Mouse (Mus musculus) liver, embryonic 14.5 days (tissue): Measurements from ENCODE around the gene Atat1. TPM values are rescaled to one million over a fixed set of nuclear protein-coding genes. Genes with fewer than 3 reads are reported as not detected.

Experiments
- ATAC-seq: fragments of 200-750 bp; cut with Nextera tagmentation; 2 replicates; pipeline ENCODE4 v1.8.0; 2017; ENCODE audit warnings: moderate number of reproducible peaks, mild to moderate bottlenecking, moderate library complexity; ENCODE audit not compliant: insufficient read depth
- DNase-seq, 3 experiments: peaks; one replicate each; pipeline ENCODE4 v3.0.0-alpha.2; 2012 to 2013; ENCODE audit warnings: low read depth in 3 of 3, low spot score in 3 of 3
- H3K27ac ChIP-seq: fragments of 300-500 bp; sonication (generic); 2 replicates; pipeline ENCODE4 v1.5.1; 2014; ENCODE audit warnings: moderate library complexity, mild to moderate bottlenecking, control low read depth, inconsistent platforms
- H3K27me3 ChIP-seq: fragments of 300-500 bp; sonication (generic); 2 replicates; pipeline ENCODE4 v1.6.1; 2014; ENCODE audit warnings: mild to moderate bottlenecking, low read length, moderate library complexity; ENCODE audit not compliant: control insufficient read depth, insufficient read depth
- H3K36me3 ChIP-seq: fragments of 300-500 bp; sonication (generic); replicated peaks from 2 replicates; pipeline ENCODE4 v1.6.1; 2014; ENCODE audit warnings: low read depth; ENCODE audit not compliant: control insufficient read depth, insufficient read depth
- H3K4me1 ChIP-seq, 2 experiments: fragments of 200-500 bp in 1 of 2; fragments of 300-500 bp in 1 of 2; sonication (generic) in 1 of 2; replicated peaks; 2 replicates each; pipeline ENCODE4 v1.6.1; 2012 to 2014; ENCODE audit warnings: antibody characterized with exemption in 1 of 2, inconsistent platforms in 1 of 2, low read length in 1 of 2; ENCODE audit not compliant: control insufficient read depth in 2 of 2, insufficient read depth in 2 of 2
- H3K4me2 ChIP-seq: fragments of 300-500 bp; sonication (generic); 2 replicates; pipeline ENCODE4 v1.6.1; 2014; ENCODE audit warnings: low read depth, mild to moderate bottlenecking, control low read depth, moderate library complexity
- H3K4me3 ChIP-seq, 2 experiments: fragments of 200-500 bp in 1 of 2; fragments of 300-500 bp in 1 of 2; sonication (generic) in 1 of 2; 2 replicates each; pipeline ENCODE4 v1.5.1; 2012 to 2014; ENCODE audit warnings: low read depth in 2 of 2, low read length in 2 of 2, mild to moderate bottlenecking in 2 of 2, control low read depth in 1 of 2, inconsistent platforms in 1 of 2, moderate library complexity in 1 of 2; ENCODE audit not compliant: insufficient read depth in 1 of 2
- H3K9ac ChIP-seq: fragments of 300-500 bp; sonication (generic); replicated peaks from 2 replicates; pipeline ENCODE4 v1.6.1; 2014; ENCODE audit warnings: mild to moderate bottlenecking, control low read depth, moderate library complexity
- H3K9me3 ChIP-seq: fragments of 300-500 bp; sonication (generic); 2 replicates; pipeline ENCODE4 v1.6.1; 2016; ENCODE audit warnings: low read length, mixed read lengths; ENCODE audit not compliant: control insufficient read depth
- CTCF ChIP-seq: IDR thresholded peaks from 2 replicates; pipeline ENCODE4 v1.5.1; 2016; ENCODE audit warnings: antibody characterized with exemption, low read depth, control low read depth
- EP300 ChIP-seq: IDR thresholded peaks from 2 replicates; pipeline ENCODE4 v1.6.1; 2016; ENCODE audit warnings: antibody characterized with exemption, low read depth
- WGBS: fragments of 180-500 bp; shearing (Covaris S2); extraction: QIAGEN DNeasy Blood & Tissue Kit; methylation state at CpG from one replicate; pipeline ENCODE4 v1.1.7; 2014; ENCODE audit not compliant: insufficient replicate concordance; 5-methylcytosine and 5-hydroxymethylcytosine counted together
- polyA plus RNA-seq, 2 experiments: library from polyadenylated mRNA; depleted of rRNA in 1 of 2; stranded (reverse) in 1 of 2; unstranded in 1 of 2; fragments of >200 nt; fragmentation: Nextera tagmentation in 1 of 2; extraction: Ambion mirVana in 1 of 2; gene quantifications; 2 replicates each; pipeline versions ENCODE4 v1.2.1 to v1.2.3; 2012 to 2014

The Atat1 gene
- polyA plus RNA-seq, 2 experiments, result 3.3 to 8.5 TPM

DNA sequence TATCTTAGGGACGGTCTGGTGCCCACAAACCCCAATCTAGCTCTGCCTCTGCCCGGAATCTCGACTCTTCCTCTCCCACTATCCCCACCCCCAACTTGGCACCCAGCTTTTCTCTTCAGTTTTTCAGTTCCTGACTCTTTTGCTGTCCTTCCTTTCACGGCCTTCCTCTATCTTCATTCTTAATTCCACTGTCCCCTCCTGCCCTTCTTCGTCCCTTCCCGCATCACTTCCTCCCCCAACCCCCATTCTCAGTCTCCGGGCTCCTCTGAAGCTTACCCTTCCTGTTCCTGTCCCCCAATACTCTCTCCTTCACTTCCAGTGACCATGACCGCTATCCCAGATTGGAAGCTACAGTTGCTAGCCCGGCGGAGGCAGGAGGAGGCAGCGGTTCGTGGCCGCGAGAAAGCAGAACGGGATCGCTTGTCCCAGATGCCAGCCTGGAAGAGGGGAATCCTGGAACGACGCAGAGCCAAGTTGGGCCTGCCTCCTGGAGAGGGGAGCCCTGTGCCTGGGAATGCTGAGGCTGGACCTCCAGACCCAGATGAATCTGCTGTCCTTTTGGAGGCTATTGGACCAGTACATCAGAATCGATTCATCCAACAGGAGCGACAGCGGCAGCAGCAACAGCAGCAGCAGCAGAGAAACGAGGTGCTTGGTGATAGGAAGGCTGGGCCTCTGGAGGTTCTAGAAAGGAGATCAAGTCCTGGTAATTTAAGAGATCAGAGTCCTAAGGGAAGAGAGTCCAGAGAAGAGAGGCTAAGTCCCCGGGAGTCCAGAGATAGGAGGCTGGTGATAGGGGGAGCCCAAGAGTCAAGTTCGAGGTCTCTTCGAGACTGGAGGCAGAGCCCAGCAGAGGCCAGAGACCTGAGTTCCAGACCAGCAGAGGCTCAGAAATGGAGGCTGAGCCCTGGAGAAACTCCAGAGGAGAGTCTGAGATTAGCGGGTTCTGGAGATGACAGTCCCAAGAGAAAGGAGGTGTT, 42.7 kb downstream of the Atat1 start:
- 3% methylated on average over 26 of the region's 26 CpGs for WGBS
- H3K4me3 ChIP-seq, result peak overlapping the region; percentile 50 to 64
- peaks cover 5 to 10% of the 10 kb centered on the region in 2 experiments; a peak in 3 of 4 replicates for H3K4me1 ChIP-seq
- peak overlapping the region; percentile 65 for H3K4me2 ChIP-seq
- H3K27me3 ChIP-seq, result peaks cover 55% of the 10 kb centered on the region
- H3K9me3 ChIP-seq, result peaks cover 3% of the 10 kb centered on the region
- H3K9ac ChIP-seq, result peak overlapping the region; percentile 31
- TF ChIP-seq CTCF (peak; percentile 47), EP300 (no peak)
- no peak overlapping the region for H3K27ac ChIP-seq
- no peak for DNase-seq
- no peaks in the 10 kb centered on the region for H3K36me3 ChIP-seq
- no peak for ATAC-seq

DNA sequence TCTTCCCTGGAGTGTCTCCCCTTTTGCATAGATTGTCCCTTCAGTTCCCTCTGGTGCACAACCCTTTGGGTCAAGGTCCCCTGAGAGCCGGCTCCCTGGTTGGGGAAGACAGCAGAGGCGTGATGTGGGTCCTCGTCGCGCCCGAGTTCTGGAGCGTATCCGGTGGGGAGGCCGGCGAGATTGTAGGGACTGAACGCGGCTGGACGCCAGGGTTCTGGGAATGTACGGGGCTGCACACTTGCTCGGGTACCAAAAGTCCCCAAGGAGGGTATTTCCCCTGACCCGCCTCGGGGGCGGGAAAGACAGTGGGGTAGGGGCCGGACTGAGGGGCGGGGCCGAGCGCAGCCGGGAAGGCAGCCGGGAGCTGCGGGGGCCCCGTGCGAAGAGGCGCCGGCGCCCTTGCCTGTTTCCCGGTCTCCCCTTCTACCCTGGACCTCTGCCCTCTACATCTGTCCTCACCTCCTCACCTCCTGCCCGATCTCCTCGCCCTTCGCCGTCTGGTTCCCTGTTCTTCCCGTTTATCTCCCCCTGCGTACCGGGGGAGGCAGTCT, 43.5 kb downstream of the Atat1 start:
- peak overlapping the region; percentile 65 for H3K4me2 ChIP-seq
- WGBS, result under 1% methylated on average over 38 of the region's 38 CpGs
- H3K36me3 ChIP-seq, result no peaks in the 10 kb centered on the region
- ATAC-seq (no peak), DNase-seq (no peak)
- H3K9me3 ChIP-seq, result peaks cover 3% of the 10 kb centered on the region
- H3K4me1 ChIP-seq, result peaks cover 9 to 13% of the 10 kb centered on the region in 2 experiments
- no peak overlapping the region for H3K27ac ChIP-seq
- TF ChIP-seq CTCF (no peak), EP300 (no peak)
- peaks cover 55% of the 10 kb centered on the region for H3K27me3 ChIP-seq
- H3K9ac ChIP-seq, result peak overlapping the region; percentile 23
- H3K4me3 ChIP-seq, result peak overlapping the region; percentile 50 to 64

DNA sequence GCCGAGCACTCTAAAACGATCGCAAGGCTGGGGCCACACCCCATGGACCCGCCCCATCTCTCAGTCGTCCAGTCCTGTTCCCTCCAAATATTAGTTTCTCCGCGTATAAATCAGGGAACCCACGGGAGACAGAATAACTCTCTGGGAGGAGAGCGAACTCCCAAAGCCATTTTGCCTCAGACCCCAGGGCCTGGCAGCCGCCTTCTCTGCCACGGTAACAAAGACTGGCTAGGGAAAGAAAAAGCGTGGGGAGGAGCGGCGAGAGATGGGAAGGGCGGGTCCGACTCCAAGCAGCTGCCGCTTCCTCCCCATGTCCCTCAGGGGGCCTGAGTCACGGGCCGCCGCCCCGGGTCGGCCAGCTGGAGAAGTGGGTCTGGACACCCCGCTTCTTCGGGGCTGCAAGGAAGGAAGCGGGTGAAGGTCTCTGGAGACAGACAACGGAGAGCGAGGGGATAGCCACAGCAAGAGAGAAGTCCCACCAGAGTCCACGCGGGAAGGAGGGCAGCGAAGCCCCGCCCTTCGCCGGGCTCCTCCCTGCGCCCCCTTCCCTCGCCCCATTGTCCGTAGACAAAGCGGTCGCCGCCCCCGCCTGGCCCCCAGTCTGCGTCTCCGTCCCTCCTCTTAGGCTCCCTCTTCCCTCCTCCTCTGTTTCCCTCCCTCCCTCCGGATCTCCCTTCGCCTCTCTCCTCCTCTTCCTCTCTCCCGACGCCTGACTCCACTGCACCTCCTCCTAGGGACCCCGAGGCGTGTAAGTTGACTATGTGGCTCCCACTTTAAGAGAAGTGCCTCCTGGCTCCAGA, 44.2 kb downstream of the Atat1 start, which contains the start of gene Ppp1r18:
Gene Ppp1r18 (plus strand): TSS at position 113 of the 800 bp plus-strand sequence.
- peak within 1 kb of the TSS; percentile 65 for H3K4me2 ChIP-seq
- DNase-seq (no peak), ATAC-seq (no peak)
- 1% methylated on average over 48 of the region's 48 CpGs for WGBS
- H3K4me1 ChIP-seq, result peaks cover 11 to 14% of the 10 kb centered on the region in 2 experiments
- H3K4me3 ChIP-seq, result peak within 1 kb of the TSS; percentile 50 to 64
- H3K36me3 ChIP-seq, result no peaks in the 10 kb centered on the region
- TF ChIP-seq EP300, result no peak
- TF ChIP-seq CTCF, result no peak
- peak within 1 kb of the TSS; percentile 23 for H3K9ac ChIP-seq
- H3K9me3 ChIP-seq, result no peaks in the 10 kb centered on the region
- peaks cover 55% of the 10 kb centered on the region for H3K27me3 ChIP-seq
- H3K27ac ChIP-seq, result no peak within 1 kb of the TSS

DNA sequence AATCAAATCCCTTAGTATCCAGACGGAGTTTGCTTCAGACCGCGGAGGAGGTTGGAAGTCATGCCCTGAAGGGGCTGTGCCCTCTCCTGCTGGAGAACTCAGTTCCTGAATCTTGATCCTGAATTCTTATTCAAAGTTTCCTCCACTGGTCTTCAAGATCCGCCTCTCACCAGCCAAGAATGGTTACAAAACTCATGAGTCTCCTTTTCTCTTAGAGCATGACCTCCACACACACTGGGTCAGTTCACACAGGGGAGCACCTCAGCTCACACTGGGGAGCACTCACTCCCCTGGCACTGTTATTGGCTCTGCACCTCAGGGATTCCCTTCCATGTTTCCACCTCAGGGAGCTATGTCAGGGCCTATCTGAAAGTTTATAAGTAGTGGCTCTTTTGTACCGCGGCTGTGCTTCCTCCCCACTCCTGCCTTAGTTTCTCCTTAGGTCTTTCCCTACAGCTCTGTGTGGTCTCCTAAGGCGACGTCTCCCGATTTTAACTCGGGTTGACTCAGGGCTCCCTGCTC, 45.0 kb downstream of the Atat1 start:
- DNase-seq (no peak), ATAC-seq (no peak)

More for the DNA sequence above, 45.0 kb downstream of the Atat1 start:
- Histone ChIP-seq H3K27me3 (peaks cover 55% of the 10 kb centered on the region), H3K4me1 (peaks cover 13 to 19% of the 10 kb centered on the region in 2 experiments), H3K4me3 (peak overlapping the region in 1 of 2 experiments; percentile 50; a peak in 1 of 4 replicates), H3K36me3 (no peaks in the 10 kb centered on the region), H3K9me3 (no peaks in the 10 kb centered on the region), H3K4me2 (peak overlapping the region; percentile 65), H3K9ac (no peak overlapping the region), H3K27ac (no peak overlapping the region)
- 36% methylated on average over 10 of the region's 10 CpGs for WGBS
- no peak for TF ChIP-seq EP300
